Mouse (Mus musculus) midbrain, embryonic 12.5 days (tissue): ENCODE results near the gene Drc3. TPM values are rescaled to one million over a fixed set of nuclear protein-coding genes. Genes with fewer than 3 reads are reported as not detected.

Source experiments
- ATAC-seq: fragments of 200-750 bp; cut with Nextera tagmentation; 2 replicates; pipeline ENCODE4 v1.8.0; 2017; ENCODE audit warnings: low read depth, moderate TSS enrichment, moderate library complexity; ENCODE audit not compliant: low FRiP score
- H3K27ac ChIP-seq: fragments of 300-500 bp; sonication (generic); replicated peaks from 2 replicates; pipeline ENCODE4 v1.5.1; 2016; ENCODE audit warnings: mild to moderate bottlenecking
- H3K27me3 ChIP-seq: fragments of 300-500 bp; sonication (generic); 2 replicates; pipeline ENCODE4 v1.6.1; 2016; ENCODE audit warnings: mild to moderate bottlenecking
- H3K36me3 ChIP-seq: fragments of 300-500 bp; sonication (generic); 2 replicates; pipeline ENCODE4 v1.6.1; 2016
- H3K4me1 ChIP-seq: fragments of 300-500 bp; sonication (generic); 2 replicates; pipeline ENCODE4 v1.6.1; 2016
- H3K4me2 ChIP-seq: fragments of 300-500 bp; sonication (generic); replicated peaks from 2 replicates; pipeline ENCODE4 v1.6.1; 2016; ENCODE audit warnings: mild to moderate bottlenecking, moderate library complexity
- H3K4me3 ChIP-seq: fragments of 300-500 bp; sonication (generic); 2 replicates; pipeline ENCODE4 v1.5.1; 2016; ENCODE audit warnings: mild to moderate bottlenecking
- H3K9ac ChIP-seq: fragments of 300-500 bp; sonication (generic); replicated peaks from 2 replicates; pipeline ENCODE4 v1.6.1; 2016; ENCODE audit warnings: mild to moderate bottlenecking, moderate library complexity
- H3K9me3 ChIP-seq: fragments of 300-500 bp; sonication (generic); 2 replicates; pipeline ENCODE4 v1.6.1; 2016; ENCODE audit warnings: mild to moderate bottlenecking
- WGBS: fragments of 180-500 bp; shearing (Covaris S2); methylation state at CpG from one replicate; pipeline ENCODE4 v1.1.7; 2016; 5-methylcytosine and 5-hydroxymethylcytosine counted together
- polyA plus RNA-seq: library from polyadenylated mRNA; unstranded; fragments of >200 nt; fragmentation: Nextera tagmentation; extraction: Ambion mirVana; gene quantifications from 2 replicates; pipeline ENCODE4 v1.2.1, GENCODE M21; 2016

The Drc3 gene
- polyA plus RNA-seq, 1 experiment from 2014 or later, result 2.5 TPM

DNA sequence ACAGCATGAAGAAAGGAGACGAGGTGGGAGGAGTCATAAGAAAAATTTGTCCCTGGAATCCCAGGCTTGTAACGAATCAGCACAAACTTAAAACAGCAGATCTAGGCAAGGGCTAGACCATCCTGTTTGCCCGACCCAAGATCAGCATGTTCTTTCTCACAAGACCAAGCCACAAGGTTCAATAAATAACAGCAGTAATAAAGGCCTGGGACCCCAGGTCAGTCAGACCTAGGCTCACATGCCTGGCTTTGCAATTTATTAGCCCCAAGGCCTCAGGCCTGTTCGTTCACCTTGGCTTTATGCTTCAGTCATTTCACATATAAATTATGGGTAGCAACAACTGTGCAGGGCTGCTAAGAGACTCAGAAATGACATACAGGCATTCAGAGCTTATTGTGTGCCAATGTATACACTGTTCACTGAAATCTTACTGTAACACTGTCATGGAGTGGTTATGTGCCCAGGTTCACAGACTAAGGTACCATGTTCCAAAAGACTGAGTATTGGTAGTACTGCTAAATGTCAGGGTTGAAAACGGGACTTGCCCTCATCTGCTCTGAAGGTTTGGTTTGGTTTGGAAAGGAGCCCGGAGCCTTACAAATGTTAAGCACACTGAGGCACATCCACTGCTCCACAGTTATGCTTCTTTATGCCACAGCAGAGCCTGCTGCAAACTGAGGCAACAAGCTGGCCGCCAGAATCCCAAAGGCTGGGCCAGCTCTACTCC lies 35.6 kb upstream of the Drc3 start:
- 80% methylated on average over 7 of the region's 7 CpGs for WGBS
- Histone ChIP-seq H3K27me3 (no peaks in the 10 kb centered on the region), H3K9ac (no peak overlapping the region), H3K4me1 (peaks cover 34% of the 10 kb centered on the region; the same call in 1 of the 2 replicates), H3K36me3 (no peaks in the 10 kb centered on the region), H3K9me3 (no peaks in the 10 kb centered on the region), H3K4me2 (no peak overlapping the region), H3K27ac (0 out of 2 replicates have a peak overlapping the region, but pooled peaks have one; percentile 15), H3K4me3 (no peak overlapping the region)
- no peak for ATAC-seq

DNA sequence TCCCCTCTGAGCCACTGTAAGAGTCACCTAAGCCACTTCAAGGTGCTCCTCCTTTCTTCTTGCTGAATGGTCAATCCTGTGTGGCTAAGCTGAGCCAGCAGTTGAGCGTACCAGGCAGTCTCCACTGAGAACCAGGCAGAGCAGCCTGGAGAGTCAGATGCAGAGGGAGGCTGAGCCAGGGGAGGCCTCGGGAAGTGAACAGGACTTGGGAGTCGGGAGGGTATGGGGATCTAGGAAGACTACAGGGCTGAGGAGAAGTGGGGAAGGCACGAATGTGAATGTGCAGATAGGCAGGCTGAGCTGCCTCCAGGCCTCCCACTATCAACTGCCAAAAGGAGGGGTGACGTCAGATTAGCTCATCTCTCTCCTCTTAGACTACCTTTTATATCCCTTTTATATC lies 34.4 kb upstream of the Drc3 start:
- Histone ChIP-seq H3K9me3 (no peaks in the 10 kb centered on the region), H3K9ac (no peak overlapping the region), H3K36me3 (no peaks in the 10 kb centered on the region), H3K4me3 (no peak overlapping the region), H3K27ac (no peak overlapping the region), H3K4me2 (no peak overlapping the region), H3K27me3 (no peaks in the 10 kb centered on the region), H3K4me1 (peaks cover 31% of the 10 kb centered on the region; the same call in 1 of the 2 replicates)
- ATAC-seq, result no peak
- 51% methylated on average over 5 of the region's 5 CpGs for WGBS

DNA sequence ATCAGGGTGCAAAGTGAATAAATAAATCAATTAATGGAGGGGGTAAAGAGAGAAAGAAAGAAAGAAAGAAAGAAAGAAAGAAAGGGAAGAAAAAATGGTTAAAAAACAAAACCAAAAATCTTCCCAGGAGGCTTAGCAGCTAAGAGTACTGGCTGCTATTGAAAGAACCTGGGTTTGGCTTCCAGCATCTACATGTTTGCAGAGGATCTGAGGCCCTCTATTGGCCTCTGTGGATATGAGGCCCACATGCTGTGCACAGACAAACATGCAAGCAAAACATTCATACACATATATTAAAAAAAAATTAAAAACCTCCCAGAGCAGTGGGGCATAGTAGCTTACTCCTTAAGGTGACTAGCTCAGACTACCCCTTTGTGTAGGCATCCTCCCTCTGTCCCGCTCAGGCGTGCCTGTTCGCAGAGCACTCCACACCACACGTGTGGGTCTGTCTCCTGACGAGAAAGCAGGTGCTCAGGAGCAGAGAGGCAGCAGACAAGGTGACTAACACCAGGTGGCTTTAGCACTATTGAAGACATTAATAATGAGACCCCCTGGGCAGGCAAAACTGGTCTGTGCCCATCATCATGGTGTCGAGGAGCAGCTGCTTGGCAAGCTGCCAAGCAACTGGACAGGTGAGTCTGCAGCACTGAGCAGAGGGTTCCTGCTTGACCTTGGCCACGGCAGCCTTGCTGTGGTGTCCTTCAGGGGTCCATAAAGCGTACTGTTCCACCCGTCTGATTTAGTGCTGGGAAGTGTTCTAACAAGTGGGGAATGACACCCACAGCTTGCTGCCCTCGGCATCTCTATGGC lies 33.7 kb upstream of the Drc3 start:
- no peak overlapping the region for H3K9ac ChIP-seq
- 82% methylated on average over 10 of the region's 10 CpGs for WGBS
- H3K27me3 ChIP-seq, result no peaks in the 10 kb centered on the region
- no peaks in the 10 kb centered on the region for H3K36me3 ChIP-seq
- H3K4me2 ChIP-seq, result no peak overlapping the region
- no peak overlapping the region; the same call in 1 of the 2 replicates for H3K27ac ChIP-seq
- no peaks in the 10 kb centered on the region for H3K9me3 ChIP-seq
- H3K4me3 ChIP-seq, result no peak overlapping the region
- peaks cover 31% of the 10 kb centered on the region; the same call in 1 of the 2 replicates for H3K4me1 ChIP-seq
- ATAC-seq, result no peak

DNA sequence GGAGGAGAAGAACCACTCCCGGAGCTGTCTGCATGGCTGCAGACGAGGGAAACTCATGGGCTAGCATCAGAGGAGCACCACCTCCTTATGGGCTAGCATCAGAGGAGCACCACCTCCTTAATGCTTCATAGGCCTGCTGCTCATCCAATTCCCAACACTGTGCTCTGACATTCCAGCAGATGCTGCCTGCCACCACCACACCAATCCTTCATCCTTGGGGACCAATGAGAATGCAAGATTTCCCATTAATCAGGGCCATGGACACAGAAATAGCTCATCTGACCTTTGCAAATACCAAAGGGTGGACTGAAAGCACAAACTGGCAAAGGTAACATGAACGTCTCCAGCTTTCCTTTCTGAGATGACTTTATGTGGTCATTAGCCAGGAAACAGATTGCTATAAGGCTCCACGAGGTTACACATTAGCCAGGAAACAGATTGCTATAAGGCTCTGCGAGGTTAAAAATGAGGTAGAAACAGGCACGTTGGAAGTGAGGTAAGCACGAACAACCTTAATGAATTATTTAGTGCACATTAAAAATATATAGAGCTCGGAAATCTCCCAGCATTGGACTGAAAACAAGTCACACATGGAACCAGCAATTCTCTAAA lies 32.6 kb upstream of the Drc3 start:
- peak overlapping the region; percentile 21 for H3K27ac ChIP-seq
- H3K36me3 ChIP-seq, result no peaks in the 10 kb centered on the region
- H3K9ac ChIP-seq, result no peak overlapping the region
- H3K4me2 ChIP-seq, result no peak overlapping the region
- no peak overlapping the region for H3K4me3 ChIP-seq
- WGBS, result 80% methylated on average over 8 of the region's 8 CpGs
- no peaks in the 10 kb centered on the region for H3K9me3 ChIP-seq
- H3K27me3 ChIP-seq, result no peaks in the 10 kb centered on the region
- H3K4me1 ChIP-seq, result peaks cover 31% of the 10 kb centered on the region; the same call in 1 of the 2 replicates
- no peak for ATAC-seq

DNA sequence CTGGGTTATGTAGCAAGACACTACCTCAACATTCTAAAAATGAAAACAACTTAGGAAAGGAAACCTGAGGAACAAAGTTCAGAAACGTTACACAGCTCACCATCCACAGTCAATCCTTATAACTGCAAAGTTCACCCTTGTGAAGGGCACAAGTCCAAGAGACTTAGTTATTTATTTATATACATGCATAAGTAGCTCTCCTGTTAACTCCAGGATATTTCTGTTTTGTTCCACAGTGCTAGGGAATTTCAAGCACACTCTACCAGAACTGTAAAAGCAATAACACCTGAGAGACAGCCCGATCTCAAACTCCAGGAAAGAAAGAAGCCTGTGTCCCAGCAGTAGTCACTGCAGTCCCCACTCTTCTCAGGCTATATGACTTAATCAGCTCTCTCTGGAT lies 31.7 kb upstream of the Drc3 start:
- no peaks in the 10 kb centered on the region for H3K9me3 ChIP-seq
- H3K36me3 ChIP-seq, result no peaks in the 10 kb centered on the region
- peaks cover 26% of the 10 kb centered on the region; the same call in 1 of the 2 replicates for H3K4me1 ChIP-seq
- H3K27ac ChIP-seq, result no peak overlapping the region
- no peak overlapping the region for H3K4me2 ChIP-seq
- no peak for ATAC-seq
- H3K27me3 ChIP-seq, result no peaks in the 10 kb centered on the region
- no peak overlapping the region for H3K4me3 ChIP-seq
- no peak overlapping the region for H3K9ac ChIP-seq
- 76% methylated on average over 2 of the region's 2 CpGs for WGBS

DNA sequence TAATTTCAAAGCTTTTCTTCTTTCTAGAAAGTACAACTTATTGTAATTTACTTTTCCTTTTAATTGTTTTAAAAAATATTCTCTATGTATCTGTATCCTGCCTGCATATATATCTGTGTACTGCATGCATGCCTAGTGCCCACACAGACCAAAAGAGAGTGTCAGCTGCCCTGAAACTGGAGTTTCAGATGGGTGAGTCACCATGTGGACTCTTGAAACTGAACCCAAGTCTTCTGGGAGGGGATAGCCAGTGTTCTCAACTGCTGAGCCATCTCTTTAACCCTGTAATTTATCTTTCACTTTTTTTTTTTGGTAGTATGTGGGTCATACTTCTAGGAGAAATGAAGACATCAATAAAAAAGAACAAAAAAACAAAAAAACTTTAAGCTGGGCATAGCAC lies 29.4 kb upstream of the Drc3 start:
- no peak overlapping the region for H3K4me2 ChIP-seq
- H3K9ac ChIP-seq, result no peak overlapping the region
- no peak overlapping the region for H3K27ac ChIP-seq
- H3K4me1 ChIP-seq, result peaks cover 17% of the 10 kb centered on the region; the same call in 1 of the 2 replicates
- no peak for ATAC-seq
- H3K4me3 ChIP-seq, result no peak overlapping the region
- H3K27me3 ChIP-seq, result no peaks in the 10 kb centered on the region
- no peaks in the 10 kb centered on the region for H3K9me3 ChIP-seq
- no peaks in the 10 kb centered on the region for H3K36me3 ChIP-seq

DNA sequence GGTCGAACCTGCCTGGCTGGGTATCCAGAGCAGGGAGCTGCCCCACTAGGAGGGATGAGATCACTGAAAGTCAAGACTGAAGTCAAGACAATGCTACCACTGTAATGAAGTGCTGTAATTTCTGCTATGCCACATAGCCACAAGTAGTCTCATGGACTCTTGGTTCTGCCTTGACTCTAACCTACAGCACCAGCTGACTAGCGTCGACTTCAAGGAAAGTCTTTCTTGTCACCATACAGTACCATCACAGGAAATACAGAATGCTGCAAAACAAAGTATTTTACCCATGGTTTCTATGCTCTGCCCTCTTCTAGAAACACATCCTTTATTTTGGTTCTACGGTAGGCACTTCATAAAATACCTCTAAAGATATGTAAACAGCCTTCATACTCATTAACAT lies 22.6 kb upstream of the Drc3 start:
- H3K9ac ChIP-seq, result no peak overlapping the region
- WGBS, result 90% methylated on average over 4 of the region's 4 CpGs
- no peak overlapping the region for H3K4me2 ChIP-seq
- no peaks in the 10 kb centered on the region for H3K27me3 ChIP-seq
- no peak overlapping the region for H3K4me3 ChIP-seq
- H3K36me3 ChIP-seq, result no peaks in the 10 kb centered on the region
- H3K27ac ChIP-seq, result no peak overlapping the region
- no peak for ATAC-seq
- H3K9me3 ChIP-seq, result no peaks in the 10 kb centered on the region
- no peaks in the 10 kb centered on the region for H3K4me1 ChIP-seq

DNA sequence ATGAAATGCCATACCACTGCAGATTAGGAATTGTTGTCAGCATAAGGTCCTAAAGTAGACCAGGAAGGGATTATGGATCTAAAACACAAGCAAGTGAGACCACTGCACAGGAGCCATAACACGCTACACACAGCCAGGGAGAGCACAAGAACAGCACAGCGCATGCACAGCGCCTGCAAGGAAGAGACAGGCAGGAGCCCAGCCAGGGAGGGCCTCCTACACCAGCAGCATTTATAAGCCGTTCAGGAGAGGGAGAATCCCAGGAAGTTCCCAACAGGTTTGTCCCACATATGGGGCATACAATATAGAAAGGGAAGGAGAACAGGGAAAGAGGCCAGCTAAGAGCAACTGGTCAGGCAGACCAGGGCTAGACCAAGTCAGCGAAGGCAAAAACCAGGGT lies 19.7 kb upstream of the Drc3 start:
- Histone ChIP-seq H3K36me3 (no peaks in the 10 kb centered on the region), H3K4me1 (no peaks in the 10 kb centered on the region; the same call in 1 of the 2 replicates), H3K4me2 (no peak overlapping the region), H3K4me3 (no peak overlapping the region), H3K27ac (no peak overlapping the region), H3K27me3 (no peaks in the 10 kb centered on the region), H3K9me3 (no peaks in the 10 kb centered on the region), H3K9ac (no peak overlapping the region)
- WGBS, result 85% methylated on average over 5 of the region's 5 CpGs
- no peak for ATAC-seq

DNA sequence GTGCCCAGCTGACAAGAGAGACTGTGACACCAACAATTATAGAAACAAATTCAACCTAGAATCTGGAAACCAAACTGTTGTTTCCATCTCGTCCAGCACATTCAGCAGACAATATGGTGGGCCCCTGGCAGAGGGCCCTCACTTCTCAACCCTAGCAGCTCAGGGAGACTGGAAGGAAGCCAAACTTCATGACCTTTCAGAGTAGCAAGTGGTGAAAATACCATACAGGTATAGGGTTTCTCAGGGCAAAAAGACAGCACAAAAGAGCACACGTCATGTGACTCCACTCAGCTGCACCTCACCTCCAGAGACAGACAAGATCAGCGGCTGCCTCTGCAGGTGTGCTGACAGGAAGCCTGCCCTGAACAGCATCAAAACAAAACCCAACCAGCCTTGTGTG lies 19.0 kb upstream of the Drc3 start:
- Histone ChIP-seq H3K27me3 (no peaks in the 10 kb centered on the region), H3K4me1 (no peaks in the 10 kb centered on the region; the same call in 1 of the 2 replicates), H3K9ac (no peak overlapping the region), H3K9me3 (no peaks in the 10 kb centered on the region), H3K27ac (no peak overlapping the region), H3K4me2 (no peak overlapping the region), H3K4me3 (no peak overlapping the region), H3K36me3 (no peaks in the 10 kb centered on the region)
- WGBS, result 75% methylated on average over 3 of the region's 3 CpGs
- ATAC-seq, result no peak

DNA sequence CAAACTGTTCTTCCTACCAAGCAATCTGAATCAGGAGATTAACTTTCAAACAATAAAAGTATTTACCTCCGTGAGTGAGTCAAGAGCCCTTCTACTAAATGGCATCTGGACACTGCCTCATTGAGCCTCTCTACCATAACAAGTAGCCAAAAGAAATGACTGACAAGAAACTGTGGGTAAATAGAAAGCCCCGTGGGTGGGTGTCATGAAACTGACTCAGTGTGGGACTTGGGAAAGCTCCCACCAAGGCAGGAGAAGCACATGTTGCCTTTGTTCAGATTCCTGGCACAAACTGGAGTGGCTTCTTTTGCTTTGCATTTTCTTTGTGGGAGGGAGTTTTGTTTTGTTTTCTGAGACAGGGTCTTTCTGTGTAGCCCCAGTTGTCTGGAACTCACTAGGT lies 17.4 kb upstream of the Drc3 start:
- Histone ChIP-seq H3K36me3 (no peaks in the 10 kb centered on the region), H3K9me3 (no peaks in the 10 kb centered on the region), H3K9ac (no peak overlapping the region), H3K27ac (no peak overlapping the region), H3K27me3 (no peaks in the 10 kb centered on the region), H3K4me3 (no peak overlapping the region), H3K4me1 (no peaks in the 10 kb centered on the region; the same call in 1 of the 2 replicates), H3K4me2 (no peak overlapping the region)
- 52% methylated on average over 2 of the region's 2 CpGs for WGBS
- no peak for ATAC-seq

DNA sequence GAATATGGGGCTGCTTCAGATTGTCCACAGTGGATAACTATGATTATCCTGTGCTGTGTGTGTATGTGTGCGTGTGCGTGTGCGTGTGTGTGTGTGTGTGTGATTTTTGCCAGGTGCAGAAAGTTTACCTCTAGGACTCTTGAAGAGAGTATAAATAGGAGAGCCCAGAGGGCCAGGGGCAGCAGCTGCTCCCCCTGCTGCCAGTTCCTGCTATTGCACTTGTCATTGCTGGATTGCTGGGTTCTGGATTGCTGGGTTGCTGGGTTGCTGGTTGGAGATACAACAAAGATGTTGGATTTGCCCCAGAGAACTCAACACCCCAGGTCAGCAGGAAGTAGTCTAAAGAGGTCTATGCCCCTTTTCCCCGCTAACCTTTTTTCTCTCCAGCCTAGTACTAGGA lies 14.8 kb upstream of the Drc3 start:
- H3K27me3 ChIP-seq, result no peaks in the 10 kb centered on the region
- H3K9me3 ChIP-seq, result no peaks in the 10 kb centered on the region
- H3K36me3 ChIP-seq, result no peaks in the 10 kb centered on the region
- no peak overlapping the region for H3K27ac ChIP-seq
- no peak overlapping the region for H3K4me3 ChIP-seq
- H3K4me2 ChIP-seq, result no peak overlapping the region
- no peak for ATAC-seq
- WGBS, result 67% methylated on average over 4 of the region's 4 CpGs
- H3K4me1 ChIP-seq, result no peaks in the 10 kb centered on the region; the same call in 1 of the 2 replicates
- H3K9ac ChIP-seq, result no peak overlapping the region

DNA sequence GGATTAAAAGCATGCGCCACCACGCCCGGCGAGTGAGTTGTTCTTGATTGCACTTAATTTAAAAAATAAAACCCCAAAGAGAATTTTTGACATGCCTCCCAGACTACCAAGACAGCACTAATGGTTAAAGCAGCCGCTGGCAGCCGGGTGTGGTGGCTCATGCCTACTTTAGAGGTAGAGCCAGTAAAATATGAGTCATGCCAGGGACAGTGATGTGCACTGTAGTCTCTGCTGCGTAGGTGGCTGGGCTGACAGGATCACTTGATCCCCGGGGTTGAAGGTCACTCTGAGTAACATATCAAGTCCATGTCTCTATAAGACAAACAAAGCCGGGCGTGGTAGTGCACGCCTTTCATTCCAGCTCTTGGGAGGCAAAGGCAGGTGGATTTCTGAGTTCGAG lies 13.8 kb upstream of the Drc3 start:
- Histone ChIP-seq H3K27me3 (no peaks in the 10 kb centered on the region), H3K4me3 (no peak overlapping the region), H3K4me2 (no peak overlapping the region), H3K27ac (no peak overlapping the region), H3K4me1 (no peaks in the 10 kb centered on the region; the same call in 1 of the 2 replicates), H3K9me3 (no peaks in the 10 kb centered on the region), H3K36me3 (no peaks in the 10 kb centered on the region), H3K9ac (no peak overlapping the region)
- ATAC-seq, result no peak
- WGBS, result 95% methylated on average over 12 of the region's 12 CpGs
